Mouse (Mus musculus) adrenal gland, adult 2 months (tissue): ENCODE measurements around the gene Stpg3. TPM values are rescaled to one million over a fixed set of nuclear protein-coding genes. Genes with fewer than 3 reads are reported as not detected.
A peak's percentile ranks its signal among the peaks of the same experiment; 100 is the strongest.

Experiments
- DNase-seq: peaks from one replicate; pipeline ENCODE4 v3.0.0; 2021
- polyA plus RNA-seq: library from polyadenylated mRNA; depleted of rRNA; stranded (reverse); fragments of >200 nt; gene quantifications from 2 replicates; pipeline ENCODE4 v1.2.3, GENCODE M21; 2012
- total RNA-seq, 2 experiments: library from RNA; stranded (reverse); gene quantifications; 2 replicates each; pipeline ENCODE4 v1.2.3; 2021

The Stpg3 gene
- total and polyA plus RNA-seq, 3 experiments: not detected

GRCm38 (mm10) chr2:25207593-25207992 lies 6.8 kb downstream of the Stpg3 start:
- DNase-seq: no peak

GRCm38 (mm10) chr2:25203631-25204214 lies 10.7 kb downstream of the Stpg3 start:
- DNase-seq: no peak

- DNase-seq: no peak
Measured at GRCm38 (mm10) chr2:25200631-25201030, 13.8 kb downstream of the Stpg3 start.

- DNase-seq: no peak
Measured at GRCm38 (mm10) chr2:25197946-25198345, 16.5 kb downstream of the Stpg3 start.

- DNase-seq: no peak
Measured at GRCm38 (mm10) chr2:25197191-25197590, 17.2 kb downstream of the Stpg3 start.

- DNase-seq: peak; percentile 93
Measured at GRCm38 (mm10) chr2:25196172-25196954, 18.1 kb downstream of the Stpg3 start, which contains the start of gene Tor4a. Gene Tor4a, minus strand, starts transcription at chr2:25196886.

- DNase-seq: peak; percentile 89
Measured at GRCm38 (mm10) chr2:25195211-25196156, 19.0 kb downstream of the Stpg3 start.

GRCm38 (mm10) chr2:25194486-25195171 lies 19.8 kb downstream of the Stpg3 start:
- DNase-seq: peak; percentile 30

GRCm38 (mm10) chr2:25194006-25194405 lies 20.4 kb downstream of the Stpg3 start:
- DNase-seq: no peak

- peak; percentile 85 for DNase-seq
Measured at GRCm38 (mm10) chr2:25193330-25193770, 21.1 kb downstream of the Stpg3 start.

GRCm38 (mm10) chr2:25187841-25188240 lies 26.6 kb downstream of the Stpg3 start:
- DNase-seq: no peak

GRCm38 (mm10) chr2:25186575-25186930 lies 27.9 kb downstream of the Stpg3 start:
- no peak for DNase-seq

GRCm38 (mm10) chr2:25185625-25186574 lies 28.5 kb downstream of the Stpg3 start:
- DNase-seq: peak; percentile 59

GRCm38 (mm10) chr2:25184496-25184895 lies 29.9 kb downstream of the Stpg3 start:
- DNase-seq: no peak

- DNase-seq: no peak
Measured at GRCm38 (mm10) chr2:25183336-25183735, 31.1 kb downstream of the Stpg3 start.

- no peak for DNase-seq
Measured at GRCm38 (mm10) chr2:25182664-25183063, 31.8 kb downstream of the Stpg3 start.

- DNase-seq: no peak
Measured at GRCm38 (mm10) chr2:25181891-25182397, 32.5 kb downstream of the Stpg3 start.

- DNase-seq: peak; percentile 49
Measured at GRCm38 (mm10) chr2:25180973-25181890, 33.2 kb downstream of the Stpg3 start.

- peak; percentile 93 for DNase-seq
Measured at GRCm38 (mm10) chr2:25180478-25180903, 33.9 kb downstream of the Stpg3 start, which contains the start of gene Nrarp. Gene Nrarp, plus strand, starts transcription at chr2:25180758.
